Mouse (Mus musculus) midbrain, postnatal 0 days (tissue): ENCODE results near the gene Aunip. TPM values are rescaled to one million over a fixed set of nuclear protein-coding genes. Genes with fewer than 3 reads are reported as not detected.

ENCODE experiments used
- ATAC-seq: fragments of 200-750 bp; cut with Nextera tagmentation; 2 replicates; pipeline ENCODE4 v1.8.0; 2017; ENCODE audit warnings: moderate number of reproducible peaks, mild to moderate bottlenecking, moderate TSS enrichment, moderate library complexity; ENCODE audit not compliant: low FRiP score
- DNase-seq: peaks from one replicate; pipeline ENCODE4 v3.0.0-alpha.2; 2015; ENCODE audit warnings: low spot score
- H3K27ac ChIP-seq: fragments of 300-500 bp; sonication (generic); 2 replicates; pipeline ENCODE4 v1.5.1; 2014; ENCODE audit warnings: low read depth, mild to moderate bottlenecking, low read length, mixed read lengths
- H3K27me3 ChIP-seq: fragments of 300-500 bp; sonication (generic); 2 replicates; pipeline ENCODE4 v1.6.1; 2014; ENCODE audit warnings: low read length, control low read depth, mixed read lengths; ENCODE audit not compliant: insufficient read depth
- H3K36me3 ChIP-seq: fragments of 300-500 bp; sonication (generic); 2 replicates; pipeline ENCODE4 v1.6.1; 2014; ENCODE audit warnings: low read length, control low read depth, mixed read lengths; ENCODE audit not compliant: insufficient read depth
- H3K4me1 ChIP-seq: fragments of 300-500 bp; sonication (generic); 2 replicates; pipeline ENCODE4 v1.6.1; 2014; ENCODE audit warnings: mild to moderate bottlenecking, control low read depth, antibody characterized with exemption, low read length, mixed read lengths; ENCODE audit not compliant: insufficient read depth
- H3K4me2 ChIP-seq: fragments of 300-500 bp; sonication (generic); 2 replicates; pipeline ENCODE4 v1.6.1; 2014; ENCODE audit warnings: low read depth, mild to moderate bottlenecking, low read length, mixed read lengths; ENCODE audit not compliant: poor library complexity, severe bottlenecking
- H3K4me3 ChIP-seq: fragments of 300-500 bp; sonication (generic); 2 replicates; pipeline ENCODE4 v1.5.1; 2014; ENCODE audit warnings: low read depth, mild to moderate bottlenecking, low read length, moderate library complexity
- H3K9ac ChIP-seq: fragments of 300-500 bp; sonication (generic); replicated peaks from 2 replicates; pipeline ENCODE4 v1.6.1; 2014; ENCODE audit warnings: mild to moderate bottlenecking, low read length, moderate library complexity, mixed read lengths; ENCODE audit not compliant: poor library complexity, severe bottlenecking
- H3K9me3 ChIP-seq: fragments of 300-500 bp; sonication (generic); 2 replicates; pipeline ENCODE4 v1.6.1; 2016; ENCODE audit warnings: low read length, control low read depth
- CTCF ChIP-seq: IDR thresholded peaks from 2 replicates; pipeline ENCODE4 v1.5.1; 2016; ENCODE audit warnings: antibody characterized with exemption, mild to moderate bottlenecking
- WGBS: fragments of 180-500 bp; shearing (Covaris S2); extraction: QIAGEN DNeasy Blood & Tissue Kit; methylation state at CpG from one replicate; pipeline ENCODE4 v1.1.7; 2014; 5-methylcytosine and 5-hydroxymethylcytosine counted together
- polyA plus RNA-seq: library from polyadenylated mRNA; unstranded; fragments of >200 nt; fragmentation: Nextera tagmentation; extraction: Ambion mirVana; gene quantifications from 2 replicates; pipeline ENCODE4 v1.2.1, GENCODE M21; 2015
- total RNA-seq: library from RNA; depleted of rRNA; stranded (reverse); fragments of >200 nt; gene quantifications from 2 replicates; pipeline ENCODE4 v1.2.3, GENCODE M21; 2014

Aunip gene
- total and polyA plus RNA-seq, 2 experiments from 2014 or later = 0.91 to 1.5 TPM

- no peaks in the 10 kb centered on the region for H3K9me3 ChIP-seq
- no peak overlapping the region for H3K27ac ChIP-seq
- H3K4me1 ChIP-seq = no peaks in the 10 kb centered on the region
- H3K36me3 ChIP-seq = peaks cover 36% of the 10 kb centered on the region
- H3K9ac ChIP-seq = no peak overlapping the region
- no peak overlapping the region for H3K4me3 ChIP-seq
- DNase-seq (no peak), ATAC-seq (no peak)
- H3K4me2 ChIP-seq = no peak overlapping the region
- H3K27me3 ChIP-seq = no peaks in the 10 kb centered on the region
- 51% methylated on average over 5 of the region's 5 CpGs for WGBS
- no peak for TF ChIP-seq CTCF
Observed at GRCm38 (mm10) chr4:134525806-134526205, 15.0 kb downstream of the Aunip start.

- DNase-seq = no peak
- no peak for TF ChIP-seq CTCF
- Histone ChIP-seq H3K9ac (no peak overlapping the region), H3K4me3 (no peak overlapping the region), H3K4me1 (no peaks in the 10 kb centered on the region), H3K27me3 (no peaks in the 10 kb centered on the region), H3K9me3 (no peaks in the 10 kb centered on the region), H3K27ac (no peak overlapping the region), H3K4me2 (no peak overlapping the region), H3K36me3 (peaks cover 36% of the 10 kb centered on the region)
- no peak for ATAC-seq
- WGBS = 70% methylated on average over 5 of the region's 5 CpGs
Observed at GRCm38 (mm10) chr4:134526220-134526619, 15.4 kb downstream of the Aunip start.

GRCm38 (mm10) chr4:134532928-134533327, 22.1 kb downstream of the Aunip start:
- H3K9ac ChIP-seq = no peak overlapping the region
- ATAC-seq = no peak
- no peak overlapping the region for H3K4me2 ChIP-seq
- no peaks in the 10 kb centered on the region for H3K9me3 ChIP-seq
- H3K27me3 ChIP-seq = no peaks in the 10 kb centered on the region
- no peak for TF ChIP-seq CTCF
- no peak overlapping the region for H3K27ac ChIP-seq
- no peak overlapping the region for H3K4me3 ChIP-seq
- peaks cover 8% of the 10 kb centered on the region; the same call in 1 of the 2 replicates for H3K4me1 ChIP-seq
- no peak for DNase-seq
- 82% methylated on average over 4 of the region's 4 CpGs for WGBS
- peaks cover 25% of the 10 kb centered on the region for H3K36me3 ChIP-seq

- Histone ChIP-seq H3K27me3 (no peaks in the 10 kb centered on the region), H3K9ac (peak overlapping the region; percentile 92; the same call in 1 of the 2 replicates), H3K9me3 (no peaks in the 10 kb centered on the region), H3K27ac (no peak overlapping the region), H3K4me1 (peaks cover 8% of the 10 kb centered on the region; the same call in 1 of the 2 replicates), H3K4me2 (peak overlapping the region; percentile 95), H3K4me3 (peak overlapping the region; percentile 97; the same call in 1 of the 2 replicates), H3K36me3 (peaks cover 25% of the 10 kb centered on the region)
- WGBS = 86% methylated on average over 4 of the region's 4 CpGs
- DNase-seq (no peak), ATAC-seq (no peak)
- no peak for TF ChIP-seq CTCF
Observed at GRCm38 (mm10) chr4:134533421-134533820, 22.6 kb downstream of the Aunip start.

GRCm38 (mm10) chr4:134534124-134534886, 23.5 kb downstream of the Aunip start:
- Histone ChIP-seq H3K27me3 (no peaks in the 10 kb centered on the region), H3K9ac (peak overlapping the region; percentile 92), H3K36me3 (peaks cover 25% of the 10 kb centered on the region), H3K4me2 (peak overlapping the region; percentile 95), H3K4me3 (peak overlapping the region; percentile 97), H3K27ac (peak overlapping the region; percentile 90), H3K9me3 (no peaks in the 10 kb centered on the region), H3K4me1 (peaks cover 8% of the 10 kb centered on the region; the same call in 1 of the 2 replicates)
- DNase-seq (peak; percentile 63), ATAC-seq (no peak; the same call in 1 of the 2 replicates)
- TF ChIP-seq CTCF = no peak
- 1% methylated on average over 56 of the region's 57 CpGs for WGBS
